Mouse (Mus musculus) regulatory T cell (primary cell): Measurements from ENCODE around the gene Rassf1.

Experiments
- in situ Hi-C: fragments of 300-600 bp; cut with MboI, MseI; formaldehyde crosslinking; loops from one replicate; pipeline ENCODE4 v1.15.1; 2025; ENCODE audit warnings: high pct_unique_total_duplicates

Gene Rassf1

GRCm38 (mm10) chr9:107551117-107551889 is at the start of gene Rassf1:
Rassf1 (plus strand) TSS chr9:107551555.
- in situ Hi-C loops = loop anchor here (5.0 kb wide), 1 partner anchor 321 kb away; the partner anchor contains the start of gene Rbm6

GRCm38 (mm10) chr9:107502131-107502846 is 49.1 kb upstream of the Rassf1 start:
- in situ Hi-C loops = no loop called here

- in situ Hi-C loops = no loop called here
Measured at GRCm38 (mm10) chr9:107504662-107505537, 46.5 kb upstream of the Rassf1 start.

- in situ Hi-C loops = no loop called here
Measured at GRCm38 (mm10) chr9:107508266-107508665, 43.1 kb upstream of the Rassf1 start.

GRCm38 (mm10) chr9:107510384-107511100 is 40.8 kb upstream of the Rassf1 start:
- in situ Hi-C loops = loop anchor here (5.0 kb wide), 1 partner anchor 153 kb away; no protein-coding TSS in a partner anchor

GRCm38 (mm10) chr9:107511436-107511835 is 39.9 kb upstream of the Rassf1 start:
- in situ Hi-C loops = loop anchor here (5.0 kb wide), 1 partner anchor 154 kb away; no protein-coding TSS in a partner anchor

- in situ Hi-C loops = loop anchor here (5.0 kb wide), 1 partner anchor 155 kb away; no protein-coding TSS in a partner anchor
Measured at GRCm38 (mm10) chr9:107512326-107512725, 39.0 kb upstream of the Rassf1 start.

GRCm38 (mm10) chr9:107514303-107514955 is 36.9 kb upstream of the Rassf1 start:
- in situ Hi-C loops = loop anchor here (5.0 kb wide), 1 partner anchor 157 kb away; no protein-coding TSS in a partner anchor

- in situ Hi-C loops = no loop called here
Measured at GRCm38 (mm10) chr9:107520331-107520730, 31.0 kb upstream of the Rassf1 start.

GRCm38 (mm10) chr9:107521190-107521589 is 30.2 kb upstream of the Rassf1 start:
- in situ Hi-C loops = no loop called here

- in situ Hi-C loops = no loop called here
Measured at GRCm38 (mm10) chr9:107521711-107522399, 29.5 kb upstream of the Rassf1 start.

- in situ Hi-C loops = no loop called here
Measured at GRCm38 (mm10) chr9:107522400-107522711, 29.0 kb upstream of the Rassf1 start.

- in situ Hi-C loops = no loop called here
Measured at GRCm38 (mm10) chr9:107526198-107527026, 24.9 kb upstream of the Rassf1 start.

GRCm38 (mm10) chr9:107533791-107534407 is 17.5 kb upstream of the Rassf1 start, which contains the start of gene Tmem115:
Tmem115 (plus strand) TSS chr9:107533945.
- in situ Hi-C loops = no loop called here

- in situ Hi-C loops = no loop called here
Measured at GRCm38 (mm10) chr9:107534408-107535202, 16.8 kb upstream of the Rassf1 start.

GRCm38 (mm10) chr9:107538231-107538630 is 13.1 kb upstream of the Rassf1 start:
- in situ Hi-C loops = no loop called here

- in situ Hi-C loops = no loop called here
Measured at GRCm38 (mm10) chr9:107538711-107539110, 12.6 kb upstream of the Rassf1 start.

- in situ Hi-C loops = loop anchor here (10.0 kb wide), 1 partner anchor 1175 kb away; the partner anchor contains the start of gene Dusp7
Measured at GRCm38 (mm10) chr9:107539940-107540339, 11.4 kb upstream of the Rassf1 start.
